Mouse (Mus musculus): ENCODE data around the gene Cyld. TPM values are rescaled to one million over a fixed set of nuclear protein-coding genes. Genes with fewer than 3 reads are reported as not detected.
"Not testable (repeated sequence)": the region's sequence is repeated elsewhere in the genome, so short reads cannot be mapped to it uniquely, and the experiment has no call there.

Cyld gene
- total RNA-seq, 2 experiments from 2014 or later = 23.4 to 23.5 TPM

GRCm38 (mm10) chr8:88780142-88780541 is 83.3 kb downstream of the Cyld start:
- ATAC-seq (replicated peaks; ENCODE audit: low FRiP score, low TSS enrichment, poor library complexity, severe bottlenecking) = no peak

DNA sequence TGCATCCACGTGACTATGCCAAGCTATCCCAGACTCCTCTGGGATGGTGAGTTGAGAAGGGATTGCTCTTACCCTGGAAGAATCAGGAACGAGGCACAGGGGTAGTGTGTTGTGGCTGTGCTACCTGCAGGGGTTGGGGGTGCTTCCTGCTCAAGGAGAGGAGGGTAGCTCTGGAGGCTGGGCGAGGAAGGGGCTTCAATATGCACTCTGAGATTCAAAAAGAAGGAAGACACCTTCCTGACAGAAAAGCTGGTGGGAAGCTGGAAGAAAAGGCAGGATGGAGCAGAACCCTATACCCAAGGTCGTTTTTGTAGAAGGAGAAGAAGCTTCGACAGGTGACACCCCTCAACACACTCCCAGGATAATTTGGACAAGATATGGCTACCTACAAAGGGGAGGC is 84.5 kb downstream of the Cyld start:
- ATAC-seq (replicated peaks; ENCODE audit: low FRiP score, low TSS enrichment, poor library complexity, severe bottlenecking) = no peak

- ATAC-seq (replicated peaks; ENCODE audit: low FRiP score, low TSS enrichment, poor library complexity, severe bottlenecking) = no peak
Measured at GRCm38 (mm10) chr8:88783722-88784121, 86.9 kb downstream of the Cyld start.

DNA sequence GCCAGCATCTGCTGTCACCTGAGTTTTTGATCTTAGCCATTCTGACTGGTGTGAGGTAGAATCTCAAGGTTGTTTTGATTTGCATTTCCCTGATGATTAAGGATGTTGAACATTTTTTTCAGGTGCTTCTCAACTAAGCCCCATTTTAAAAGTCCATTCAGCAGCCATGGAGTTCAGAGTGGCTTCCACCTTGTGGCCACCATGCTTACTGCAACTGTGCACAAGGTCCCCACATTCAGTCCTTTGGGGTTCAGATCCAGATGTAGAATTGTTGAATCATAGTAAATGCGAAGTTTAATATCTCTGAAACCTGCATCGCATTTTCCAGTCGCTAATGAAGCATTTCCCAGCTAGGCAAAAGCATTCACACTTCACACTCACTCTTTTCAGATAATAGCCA is 91.5 kb downstream of the Cyld start:
- ATAC-seq (replicated peaks; ENCODE audit: low FRiP score, low TSS enrichment, poor library complexity, severe bottlenecking) = not testable (repeated sequence)

DNA sequence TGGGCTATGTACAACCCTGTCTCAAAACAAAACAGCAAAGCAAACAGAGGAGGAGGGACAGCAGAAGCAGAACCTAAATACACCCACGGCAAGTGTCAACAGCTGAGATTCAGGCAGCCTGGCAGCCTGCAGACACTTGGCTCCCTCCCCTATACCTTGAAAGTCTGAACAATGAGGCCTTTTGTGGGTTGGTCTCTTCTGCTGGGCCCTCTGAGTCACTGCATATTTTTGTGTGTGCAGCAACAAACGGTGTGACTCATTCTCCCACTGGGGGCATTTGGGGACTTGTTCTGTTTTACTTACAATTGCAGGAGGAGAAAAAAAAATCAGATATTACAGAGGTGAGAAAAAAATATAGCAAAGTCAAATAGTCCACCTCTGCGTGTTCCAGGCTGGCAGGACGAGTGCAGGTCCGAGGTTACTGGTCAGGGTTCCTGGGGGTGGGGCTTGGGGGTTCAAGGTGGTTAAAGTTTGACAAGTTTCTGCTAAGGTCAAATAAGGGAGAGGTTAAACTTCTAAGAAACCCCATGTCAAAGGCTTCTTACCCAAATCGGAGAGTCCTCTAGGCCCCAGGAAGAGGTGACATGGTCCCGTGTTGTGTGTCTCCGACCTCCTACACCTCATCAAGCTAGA is 96.0 kb downstream of the Cyld start:
- no peak for ATAC-seq (replicated peaks; ENCODE audit: low FRiP score, low TSS enrichment, poor library complexity, severe bottlenecking)

DNA sequence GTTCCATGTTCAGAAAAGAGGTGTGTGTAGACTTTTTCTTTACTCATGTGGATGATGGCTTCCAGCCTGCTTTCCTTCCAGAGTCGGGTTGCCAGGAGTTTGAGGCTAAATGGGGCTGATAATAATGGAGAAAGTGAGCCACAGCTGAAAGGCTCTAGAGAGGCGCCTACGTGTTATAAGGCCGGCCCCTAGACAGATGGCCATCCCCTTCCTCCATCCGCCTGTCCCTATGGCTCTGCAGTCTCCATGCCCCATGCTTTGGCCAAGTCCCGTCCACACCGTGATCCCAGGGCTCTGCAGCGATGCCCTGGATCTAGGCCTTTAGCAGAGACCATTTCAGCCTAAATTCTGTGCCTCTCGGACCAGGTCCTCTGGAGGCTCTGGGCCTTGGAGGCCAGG is 96.5 kb downstream of the Cyld start:
- ATAC-seq (replicated peaks; ENCODE audit: low FRiP score, low TSS enrichment, poor library complexity, severe bottlenecking) = no peak

GRCm38 (mm10) chr8:88793746-88794614 is 97.2 kb downstream of the Cyld start:
- ATAC-seq (replicated peaks; ENCODE audit: low FRiP score, low TSS enrichment, poor library complexity, severe bottlenecking) = no peak

DNA sequence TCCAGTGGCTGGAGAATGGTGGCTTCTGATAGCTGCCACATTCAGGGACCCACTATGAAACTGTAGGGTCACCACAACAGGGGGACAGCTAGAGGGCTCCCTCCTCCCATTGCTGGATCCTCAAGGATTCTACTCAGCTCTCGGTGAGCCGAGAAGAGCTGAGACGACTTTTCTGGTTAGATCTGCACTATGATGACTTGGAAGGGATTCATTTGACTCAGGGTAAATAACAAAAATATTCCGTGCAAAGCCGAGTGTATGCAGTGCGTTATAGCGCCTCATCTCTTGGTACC is 97.7 kb downstream of the Cyld start:
- no peak for ATAC-seq (replicated peaks; ENCODE audit: low FRiP score, low TSS enrichment, poor library complexity, severe bottlenecking)

DNA sequence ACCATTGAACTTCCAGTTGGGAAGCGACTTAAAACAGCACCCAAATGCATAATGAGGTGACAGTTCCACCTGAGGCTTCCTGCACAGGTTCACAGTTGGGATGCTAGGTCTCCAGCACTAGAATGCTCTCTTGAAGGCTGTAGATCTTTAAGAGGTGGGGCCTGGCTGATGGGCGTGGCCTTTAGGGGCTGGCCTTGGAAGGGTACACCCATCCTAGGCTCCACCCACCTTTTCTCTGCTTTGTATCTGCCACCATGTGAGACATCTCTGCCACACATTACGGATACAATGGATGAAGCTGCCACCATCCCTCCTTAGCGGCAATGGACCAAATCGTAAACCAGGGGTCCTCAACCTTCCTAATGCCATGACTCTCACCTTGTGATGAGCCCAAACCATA is 99.1 kb downstream of the Cyld start:
- ATAC-seq (replicated peaks; ENCODE audit: low FRiP score, low TSS enrichment, poor library complexity, severe bottlenecking) = no peak

GRCm38 (mm10) chr8:88796651-88797050 is 99.8 kb downstream of the Cyld start:
- ATAC-seq (replicated peaks; ENCODE audit: low FRiP score, low TSS enrichment, poor library complexity, severe bottlenecking) = no peak

Other genes starting within 250 kb of the Cyld start
- gene Nkd1, start 175.7 kb upstream of the Cyld start, total RNA-seq (2014; fragmentation: Nextera tagmentation) = not detected in 2 replicates
- gene Nkd1, start 175.7 kb upstream of the Cyld start, total RNA-seq (2017) = not detected in 2 replicates
- gene Snx20, start 60.9 kb upstream of the Cyld start, total RNA-seq (2014; fragmentation: Nextera tagmentation) = 3.8 and 6.0 TPM in 2 replicates
- 3.6 and 14.5 TPM in 2 replicates for gene Snx20, start 60.9 kb upstream of the Cyld start, total RNA-seq (2017)
- not detected in 2 replicates for gene Nod2, start 49.7 kb upstream of the Cyld start, total RNA-seq (2014; fragmentation: Nextera tagmentation)
- gene Nod2, start 49.7 kb upstream of the Cyld start, total RNA-seq (2017) = 0.19 TPM in 1 of 2 replicates, not detected in the other

All from megakaryocyte-erythroid progenitor cell, adult 5-6 weeks (primary cell).